Mouse (Mus musculus) macrophage (primary cell): Measurements from ENCODE around the gene Lztfl1. TPM values are rescaled to one million over a fixed set of nuclear protein-coding genes. Genes with fewer than 3 reads are reported as not detected.

Experiments
- H3K27ac ChIP-seq: fragments of 350-480 bp; formaldehyde crosslinking; 2 replicates; pipeline ENCODE4 v1.9.0; 2021
- H3K36me3 ChIP-seq: fragments of 350-480 bp; formaldehyde crosslinking; 2 replicates; pipeline ENCODE4 v1.9.0; 2021; ENCODE audit errors: inconsistent target
- H3K4me3 ChIP-seq: fragments of 350-480 bp; formaldehyde crosslinking; 2 replicates; pipeline ENCODE4 v1.9.0; 2021; ENCODE audit errors: inconsistent target
- H3K79me2 ChIP-seq: fragments of 350-480 bp; formaldehyde crosslinking; 2 replicates; pipeline ENCODE4 v1.9.0; 2021; ENCODE audit errors: inconsistent target
- WGBS: methylation state at CpG from one replicate; pipeline ENCODE4 v1.1.7; 2026; ENCODE audit warnings: inconsistent platforms; ENCODE audit not compliant: missing documents; 5-methylcytosine and 5-hydroxymethylcytosine counted together
- polyA plus RNA-seq: library from polyadenylated mRNA; stranded (reverse); fragments of 250-400 nt; gene quantifications from 3 replicates; pipeline ENCODE4 v1.2.4, GENCODE M21; 2018; ENCODE audit warnings: inconsistent platforms

The Lztfl1 gene
- polyA plus RNA-seq, 1 experiment from 2014 or later = 35.1 TPM

DNA sequence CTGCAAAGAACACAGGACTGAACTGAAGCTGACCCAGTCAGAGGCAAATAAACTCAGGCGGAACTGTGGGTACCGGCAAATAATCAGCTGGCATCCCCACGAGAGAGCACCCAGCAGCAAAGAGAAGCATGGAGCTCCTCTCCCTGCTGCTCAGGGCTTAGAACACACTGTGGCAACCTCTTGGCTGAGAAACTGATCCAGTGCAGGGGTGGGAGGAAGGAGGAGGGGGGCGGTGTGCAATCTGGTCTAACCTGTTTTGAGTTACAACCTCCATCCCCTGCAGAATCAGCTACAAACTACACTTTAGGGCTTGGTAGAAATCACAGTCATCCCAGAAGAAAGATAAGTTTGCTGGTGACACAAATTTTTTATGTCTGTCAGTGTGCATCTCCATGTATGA lies 66.1 kb downstream of the Lztfl1 start:
- 83% methylated on average over 4 of the region's 4 CpGs for WGBS
- no peaks in the 10 kb centered on the region for H3K79me2 ChIP-seq
- H3K4me3 ChIP-seq = no peak overlapping the region
- no peak overlapping the region for H3K27ac ChIP-seq
- no peaks in the 10 kb centered on the region for H3K36me3 ChIP-seq

DNA sequence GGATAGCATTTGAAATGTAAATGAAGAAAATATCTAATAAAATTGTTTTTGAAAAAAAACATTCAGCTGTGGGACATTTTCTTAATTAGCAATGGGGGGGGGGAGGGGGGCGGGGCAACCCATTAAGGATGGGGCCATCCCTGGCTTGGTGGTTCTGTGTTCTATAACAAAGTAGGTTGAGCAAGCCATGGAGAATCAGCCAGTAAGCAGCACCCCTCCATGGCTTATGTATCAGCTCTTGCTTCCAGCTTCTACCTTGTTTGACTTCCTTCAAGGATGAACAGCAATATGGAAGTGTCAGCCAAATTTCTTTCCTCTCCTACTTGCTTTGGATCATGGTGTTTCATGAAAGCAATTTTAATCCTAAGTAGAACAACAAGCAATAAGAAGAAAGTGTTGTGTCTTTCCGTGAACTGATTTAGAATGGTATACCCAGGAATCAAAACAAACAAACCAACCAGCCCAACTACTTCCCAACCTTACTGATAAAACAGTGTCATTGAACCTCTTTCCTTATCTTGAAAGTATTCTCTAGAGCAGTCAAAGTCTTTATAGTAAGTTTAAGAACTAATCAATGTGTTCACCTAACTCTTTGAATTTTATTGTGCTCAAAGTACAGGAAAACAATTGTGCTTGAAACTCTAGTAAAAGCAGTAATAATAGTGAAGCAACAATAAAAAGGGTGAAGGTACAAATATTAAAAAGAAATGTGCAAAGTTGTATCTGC lies 67.5 kb downstream of the Lztfl1 start:
- Histone ChIP-seq H3K27ac (no peak overlapping the region), H3K79me2 (no peaks in the 10 kb centered on the region), H3K4me3 (no peak overlapping the region), H3K36me3 (no peaks in the 10 kb centered on the region)
- WGBS = 92% methylated on average over 2 of the region's 2 CpGs

Other genes starting within 250 kb of the Lztfl1 start
- gene Limd1, start 239.0 kb downstream of the Lztfl1 start, polyA plus RNA-seq = 20.9 to 28.1 TPM (median 21.2 TPM) in 3 replicates
- gene Sacm1l, start 187.9 kb downstream of the Lztfl1 start, polyA plus RNA-seq = 46.2 to 84.7 TPM (median 54.7 TPM) in 3 replicates
- 0.13 TPM in 1 of 3 replicates, not detected in the others for gene Slc6a20b, start 85.1 kb downstream of the Lztfl1 start, polyA plus RNA-seq
- gene Ccr9, start 39.3 kb downstream of the Lztfl1 start, polyA plus RNA-seq = 0.30 to 1.2 TPM (median 0.32 TPM) in 3 replicates
- gene Slc6a20a, start 38.8 kb downstream of the Lztfl1 start, polyA plus RNA-seq = 0.03 TPM in 1 of 3 replicates, not detected in the others
- 0.09 TPM in 1 of 3 replicates, not detected in the others for gene Cxcr6, start 88.8 kb upstream of the Lztfl1 start, polyA plus RNA-seq
- gene Fyco1, start 134.2 kb upstream of the Lztfl1 start, polyA plus RNA-seq = 10.0 to 13.5 TPM (median 12.8 TPM) in 3 replicates
- gene Xcr1, start 144.3 kb upstream of the Lztfl1 start, polyA plus RNA-seq = 0.06 TPM in 1 of 3 replicates, not detected in the others